Mouse (Mus musculus) heart, embryonic 11.5 days (tissue): ENCODE data around the gene Fam83g. TPM values are rescaled to one million over a fixed set of nuclear protein-coding genes. Genes with fewer than 3 reads are reported as not detected.

Experiments
- ATAC-seq: fragments of 200-750 bp; cut with Nextera tagmentation; replicated peaks from 2 replicates; pipeline ENCODE4 v1.8.0; 2017; ENCODE audit warnings: moderate library complexity; ENCODE audit not compliant: insufficient number of reproducible peaks, low FRiP score, low TSS enrichment
- H3K27ac ChIP-seq: fragments of 300-500 bp; sonication (generic); 2 replicates; pipeline ENCODE4 v1.5.1; 2014; ENCODE audit warnings: mild to moderate bottlenecking, low read depth, low read length
- H3K27me3 ChIP-seq: fragments of 300-500 bp; sonication (generic); 2 replicates; pipeline ENCODE4 v1.6.1; 2014; ENCODE audit warnings: mild to moderate bottlenecking, low read length, mixed read lengths; ENCODE audit not compliant: control insufficient read depth, insufficient read depth
- H3K36me3 ChIP-seq: fragments of 300-500 bp; sonication (generic); 2 replicates; pipeline ENCODE4 v1.6.1; 2014; ENCODE audit warnings: mild to moderate bottlenecking, low read length, moderate library complexity, mixed read lengths; ENCODE audit not compliant: control insufficient read depth, insufficient read depth
- H3K4me1 ChIP-seq: fragments of 300-500 bp; sonication (generic); 2 replicates; pipeline ENCODE4 v1.6.1; 2014; ENCODE audit warnings: low read length; ENCODE audit not compliant: control insufficient read depth, insufficient read depth
- H3K4me2 ChIP-seq: fragments of 300-500 bp; sonication (generic); 2 replicates; pipeline ENCODE4 v1.6.1; 2014; ENCODE audit warnings: mild to moderate bottlenecking, moderate library complexity
- H3K4me3 ChIP-seq: fragments of 300-500 bp; sonication (generic); 2 replicates; pipeline ENCODE4 v1.5.1; 2014; ENCODE audit warnings: low read depth, low read length
- H3K9ac ChIP-seq: fragments of 300-500 bp; sonication (generic); 2 replicates; pipeline ENCODE4 v1.6.1; 2014; ENCODE audit warnings: mild to moderate bottlenecking, low read depth, low read length, moderate library complexity
- H3K9me3 ChIP-seq: fragments of 300-500 bp; sonication (generic); replicated peaks from 2 replicates; pipeline ENCODE4 v1.6.1; 2016; ENCODE audit warnings: low read length; ENCODE audit not compliant: control insufficient read depth
- WGBS: fragments of 180-500 bp; shearing (Covaris S2); extraction: QIAGEN DNeasy Blood & Tissue Kit; methylation state at CpG from one replicate; pipeline ENCODE4 v1.1.7; 2014; ENCODE audit not compliant: insufficient replicate concordance; 5-methylcytosine and 5-hydroxymethylcytosine counted together
- polyA plus RNA-seq: library from polyadenylated mRNA; unstranded; fragments of >200 nt; fragmentation: Nextera tagmentation; extraction: Ambion mirVana; gene quantifications from 2 replicates; pipeline ENCODE4 v1.2.1, GENCODE M21; 2014

The Fam83g gene
- polyA plus RNA-seq, 1 experiment from 2014 or later: 1.6 TPM

- no peak overlapping the region for H3K27ac ChIP-seq
- H3K4me3 ChIP-seq: no peak overlapping the region
- H3K4me2 ChIP-seq: no peak overlapping the region
- H3K27me3 ChIP-seq: no peaks in the 10 kb centered on the region
- no peaks in the 10 kb centered on the region; the same call in 1 of the 2 replicates for H3K4me1 ChIP-seq
- H3K9ac ChIP-seq: no peak overlapping the region
- no peaks in the 10 kb centered on the region for H3K36me3 ChIP-seq
- no peak for ATAC-seq
- H3K9me3 ChIP-seq: no peaks in the 10 kb centered on the region
- 87% methylated on average over 5 of the region's 5 CpGs for WGBS
These were observed 34.7 kb upstream of the Fam83g start for GRCm38 (mm10) chr11:61649163-61649580.

- no peak overlapping the region for H3K4me2 ChIP-seq
- WGBS: 81% methylated on average over 4 of the region's 4 CpGs
- H3K36me3 ChIP-seq: no peaks in the 10 kb centered on the region
- H3K27ac ChIP-seq: no peak overlapping the region
- no peak overlapping the region for H3K4me3 ChIP-seq
- H3K9me3 ChIP-seq: no peaks in the 10 kb centered on the region
- no peaks in the 10 kb centered on the region for H3K27me3 ChIP-seq
- H3K9ac ChIP-seq: no peak overlapping the region
- no peaks in the 10 kb centered on the region for H3K4me1 ChIP-seq
- no peak for ATAC-seq
These were observed 34.3 kb upstream of the Fam83g start for GRCm38 (mm10) chr11:61649626-61650025.

- H3K4me2 ChIP-seq: no peak overlapping the region
- H3K27ac ChIP-seq: no peak overlapping the region
- WGBS: 82% methylated on average over 9 of the region's 9 CpGs
- no peak overlapping the region for H3K4me3 ChIP-seq
- no peaks in the 10 kb centered on the region for H3K27me3 ChIP-seq
- ATAC-seq: no peak
- no peaks in the 10 kb centered on the region for H3K36me3 ChIP-seq
- no peaks in the 10 kb centered on the region for H3K9me3 ChIP-seq
- H3K9ac ChIP-seq: no peak overlapping the region
- H3K4me1 ChIP-seq: no peaks in the 10 kb centered on the region
These were observed 33.2 kb upstream of the Fam83g start for GRCm38 (mm10) chr11:61650470-61651265.

- no peaks in the 10 kb centered on the region for H3K4me1 ChIP-seq
- 79% methylated on average over 5 of the region's 5 CpGs for WGBS
These were observed 31.7 kb upstream of the Fam83g start for GRCm38 (mm10) chr11:61652216-61652615.

GRCm38 (mm10) chr11:61652686-61653447, 31.0 kb upstream of the Fam83g start, which contains the start of gene Grap:
Grap (plus strand) TSS chr11:61653265.
- H3K36me3 ChIP-seq: no peaks in the 10 kb centered on the region
- H3K4me3 ChIP-seq: 0 out of 2 replicates have a peak within 1 kb of the TSS, but pooled peaks have one; percentile 20
- no peak for ATAC-seq
- H3K4me2 ChIP-seq: peak within 1 kb of the TSS; percentile 44
- H3K9ac ChIP-seq: no peak within 1 kb of the TSS
- no peak within 1 kb of the TSS for H3K27ac ChIP-seq
- H3K27me3 ChIP-seq: no peaks in the 10 kb centered on the region
- no peaks in the 10 kb centered on the region for H3K4me1 ChIP-seq
- H3K9me3 ChIP-seq: no peaks in the 10 kb centered on the region
- 53% methylated on average over 10 of the region's 10 CpGs for WGBS

More at GRCm38 (mm10) chr11:61652216-61652615, 31.7 kb upstream of the Fam83g start:
- no peak overlapping the region for H3K9ac ChIP-seq
- no peak overlapping the region for H3K27ac ChIP-seq
- ATAC-seq: no peak
- no peak overlapping the region for H3K4me2 ChIP-seq
- no peak overlapping the region for H3K4me3 ChIP-seq
- no peaks in the 10 kb centered on the region for H3K36me3 ChIP-seq
- no peaks in the 10 kb centered on the region for H3K9me3 ChIP-seq
- H3K27me3 ChIP-seq: no peaks in the 10 kb centered on the region

GRCm38 (mm10) chr11:61653568-61653967, 30.3 kb upstream of the Fam83g start:
- Histone ChIP-seq H3K27ac (no peak overlapping the region), H3K4me3 (0 out of 2 replicates have a peak overlapping the region, but pooled peaks have one; percentile 20), H3K4me2 (peak overlapping the region; percentile 44), H3K36me3 (no peaks in the 10 kb centered on the region), H3K9ac (no peak overlapping the region), H3K9me3 (no peaks in the 10 kb centered on the region), H3K27me3 (no peaks in the 10 kb centered on the region), H3K4me1 (no peaks in the 10 kb centered on the region)
- 67% methylated on average over 2 of the region's 2 CpGs for WGBS
- ATAC-seq: no peak

- Histone ChIP-seq H3K27me3 (0 out of 2 replicates have a peak, but pooled peaks cover 2% of the 10 kb centered on the region), H3K4me2 (no peak overlapping the region), H3K36me3 (no peaks in the 10 kb centered on the region), H3K9me3 (no peaks in the 10 kb centered on the region), H3K27ac (no peak overlapping the region), H3K9ac (no peak overlapping the region), H3K4me3 (no peak overlapping the region), H3K4me1 (no peaks in the 10 kb centered on the region)
- 82% methylated on average over 4 of the region's 4 CpGs for WGBS
- no peak for ATAC-seq
These were observed 29.0 kb upstream of the Fam83g start for GRCm38 (mm10) chr11:61654786-61655311.

- no peak for ATAC-seq
- no peak overlapping the region for H3K4me2 ChIP-seq
- H3K27me3 ChIP-seq: 0 out of 2 replicates have a peak, but pooled peaks cover 2% of the 10 kb centered on the region
- 55% methylated on average over 4 of the region's 4 CpGs for WGBS
- H3K4me3 ChIP-seq: no peak overlapping the region
- H3K9ac ChIP-seq: no peak overlapping the region
- no peaks in the 10 kb centered on the region for H3K4me1 ChIP-seq
- no peak overlapping the region for H3K27ac ChIP-seq
- H3K9me3 ChIP-seq: no peaks in the 10 kb centered on the region
- H3K36me3 ChIP-seq: no peaks in the 10 kb centered on the region
These were observed 28.2 kb upstream of the Fam83g start for GRCm38 (mm10) chr11:61655649-61656048.
